Mouse (Mus musculus) heart, postnatal 25 days (tissue): Measurements from ENCODE around the gene Cfap97d1. TPM values are rescaled to one million over a fixed set of nuclear protein-coding genes. Genes with fewer than 3 reads are reported as not detected.

Source experiments
- DNase-seq: peaks from one replicate; pipeline ENCODE4 v3.0.0; 2022; ENCODE audit warnings: low spot score
- intact Hi-C: fragments of 180-260 bp; cut with DNase I; formaldehyde crosslinking; loops from one replicate; pipeline ENCODE4 v1.15.1; 2025
- total RNA-seq, 2 experiments: library from RNA; stranded (reverse); gene quantifications; 2 replicates each; pipeline ENCODE4 v1.2.3; 2021

The Cfap97d1 gene
- total RNA-seq = not detected

DNA sequence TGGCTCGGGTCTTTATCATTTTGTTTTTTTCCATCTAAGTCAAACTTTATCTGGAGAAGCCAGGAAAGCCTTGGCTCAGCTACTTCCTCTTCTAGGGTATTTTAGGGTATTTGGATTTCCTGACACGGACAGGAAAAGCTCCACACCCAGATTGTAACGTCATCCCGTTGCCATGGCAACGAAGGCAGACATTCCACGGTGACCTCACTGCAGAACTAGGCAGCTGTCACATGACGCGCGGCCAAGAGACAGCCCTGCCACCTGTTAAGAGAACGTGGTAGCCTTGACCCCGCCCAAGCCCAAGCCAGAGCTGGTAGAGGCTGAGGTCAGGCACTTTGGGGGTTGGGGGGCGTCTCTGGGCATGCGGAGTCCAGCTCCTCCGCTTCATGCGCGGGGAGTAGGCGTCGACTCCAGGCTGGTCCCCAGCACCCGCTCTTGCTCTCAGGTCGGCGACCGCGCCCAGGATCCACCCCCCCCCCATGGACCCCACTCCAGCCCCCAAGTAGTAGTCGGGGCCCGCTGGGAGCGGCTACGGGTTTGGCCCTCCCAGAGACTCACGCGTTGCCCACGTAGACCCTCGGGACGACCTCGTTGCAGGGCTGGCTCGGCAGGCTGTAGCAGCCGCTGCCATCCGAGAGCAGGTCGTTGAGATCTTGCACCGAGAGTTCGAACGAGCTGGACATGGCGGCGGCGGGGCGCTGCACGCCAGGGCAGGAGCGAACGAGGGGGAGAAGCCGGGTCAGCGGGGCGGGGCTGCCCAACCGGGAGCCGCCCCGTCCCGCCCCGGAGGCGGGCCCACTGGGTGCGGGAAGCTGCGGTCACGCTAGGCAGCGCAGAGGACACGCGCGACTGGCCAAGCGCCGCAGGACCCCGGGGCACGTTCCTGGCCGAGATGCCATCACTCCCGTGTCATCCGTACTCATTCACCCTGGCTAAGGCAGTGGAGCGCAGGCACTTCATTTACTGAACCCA is at the start of gene Cfap97d1:
Gene Cfap97d1 (plus strand): TSS at position 226 of the 972 bp plus-strand sequence.
- peak; percentile 96 for DNase-seq
- intact Hi-C loops = loop anchor here (5.0 kb wide), 1 partner anchor 153 kb away; no protein-coding TSS in a partner anchor

DNA sequence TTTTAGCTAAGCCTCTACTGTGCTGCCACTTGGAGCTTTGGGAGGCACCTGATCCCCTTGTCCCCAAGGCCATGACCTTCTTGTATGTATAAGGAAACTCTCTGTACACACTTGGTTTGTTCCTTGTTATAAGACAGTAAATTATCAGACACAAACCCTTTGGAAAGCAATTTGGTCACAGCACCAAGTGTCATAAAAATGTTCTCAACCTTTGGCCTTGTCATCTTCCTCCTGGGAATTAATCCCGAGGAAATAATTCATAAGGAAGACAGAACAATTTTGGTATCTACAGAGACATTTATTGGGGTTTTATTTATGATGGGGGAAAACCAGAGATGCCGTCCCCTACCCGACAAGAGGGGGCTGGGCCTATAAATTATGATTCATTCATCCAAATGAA is 48.3 kb upstream of the Cfap97d1 start:
- intact Hi-C loops = no loop called here
- DNase-seq = no peak

DNA sequence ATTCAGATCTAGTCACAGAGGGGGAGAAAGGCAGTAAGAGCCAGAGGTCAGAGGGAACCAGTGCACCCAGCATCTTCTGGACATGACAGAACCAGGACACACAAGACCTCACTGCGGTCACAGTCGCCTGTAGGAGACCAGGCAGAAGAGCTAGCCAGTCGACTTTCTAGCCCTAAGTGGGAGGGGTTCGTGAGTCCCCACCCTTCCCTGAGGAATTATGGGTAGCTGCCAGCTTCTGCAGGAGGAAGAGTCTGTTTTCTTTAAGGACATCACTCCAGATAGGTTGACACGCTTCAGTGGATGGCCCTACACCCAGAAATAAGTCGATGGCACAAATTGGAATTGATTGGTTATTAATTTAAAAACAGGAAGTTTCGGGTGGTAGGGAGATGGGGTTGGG is 47.7 kb upstream of the Cfap97d1 start:
- no peak for DNase-seq
- intact Hi-C loops = no loop called here

DNA sequence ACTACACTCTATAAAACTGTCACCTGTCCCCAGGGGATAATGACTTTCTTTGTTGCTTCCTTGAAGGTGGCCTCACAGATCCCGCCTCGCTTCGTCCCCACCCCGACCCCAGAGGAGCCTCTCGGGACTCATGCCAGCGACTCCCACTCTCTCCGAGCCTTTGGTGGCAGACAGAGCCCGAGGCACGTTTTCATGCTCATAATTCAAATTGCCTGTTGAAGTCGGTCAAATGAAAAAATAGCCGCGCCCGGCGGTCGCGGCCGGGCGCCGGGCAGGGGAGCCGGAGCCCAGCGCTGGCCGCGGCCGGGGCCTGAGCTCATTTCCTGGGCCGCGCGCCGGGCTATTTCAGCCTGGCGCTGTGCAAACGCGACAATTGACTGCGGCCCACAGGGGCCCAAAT is 47.0 kb upstream of the Cfap97d1 start:
- intact Hi-C loops = no loop called here
- DNase-seq = no peak

DNA sequence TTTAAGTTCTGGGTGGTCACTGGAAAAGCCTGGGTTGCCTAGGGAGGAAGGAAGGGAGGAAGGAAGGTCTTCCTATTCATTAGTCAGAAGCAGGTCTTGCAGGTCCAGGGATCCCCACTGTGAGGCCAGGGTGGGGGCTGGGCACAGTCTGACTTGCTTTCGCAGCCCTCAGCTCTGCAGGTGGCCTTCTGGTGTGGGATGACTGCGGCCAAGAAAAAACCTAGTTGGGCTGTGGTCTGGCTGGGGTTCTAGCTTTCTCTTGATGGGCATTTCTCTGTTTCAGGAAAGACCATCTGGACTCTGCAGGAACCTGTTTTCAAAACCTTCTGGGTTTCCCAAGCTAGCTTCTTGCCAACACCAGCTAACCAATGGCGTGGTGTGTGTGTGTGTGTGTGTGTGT is 41.0 kb upstream of the Cfap97d1 start:
- intact Hi-C loops = no loop called here
- DNase-seq = no peak

DNA sequence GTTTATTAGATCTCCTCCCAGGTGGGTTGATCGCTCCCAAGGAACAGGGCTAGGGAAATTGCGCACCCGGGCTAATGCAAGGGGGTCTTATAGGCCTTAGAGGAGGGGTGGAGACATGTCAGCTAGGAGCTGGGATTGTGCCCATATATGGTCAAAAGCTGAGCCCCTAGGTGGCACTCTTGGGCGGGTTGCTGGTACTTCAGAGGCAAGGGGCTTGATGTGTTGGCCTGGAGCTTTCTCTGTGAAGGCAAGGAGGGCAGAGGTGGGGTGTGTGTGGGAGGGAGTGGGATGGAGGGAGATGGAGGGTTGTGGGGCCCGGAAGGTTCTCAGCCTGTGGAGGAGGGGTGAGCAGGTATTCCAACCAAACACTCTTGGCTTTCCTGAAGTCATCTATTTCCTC is 37.6 kb upstream of the Cfap97d1 start:
- no peak for DNase-seq
- intact Hi-C loops = no loop called here

DNA sequence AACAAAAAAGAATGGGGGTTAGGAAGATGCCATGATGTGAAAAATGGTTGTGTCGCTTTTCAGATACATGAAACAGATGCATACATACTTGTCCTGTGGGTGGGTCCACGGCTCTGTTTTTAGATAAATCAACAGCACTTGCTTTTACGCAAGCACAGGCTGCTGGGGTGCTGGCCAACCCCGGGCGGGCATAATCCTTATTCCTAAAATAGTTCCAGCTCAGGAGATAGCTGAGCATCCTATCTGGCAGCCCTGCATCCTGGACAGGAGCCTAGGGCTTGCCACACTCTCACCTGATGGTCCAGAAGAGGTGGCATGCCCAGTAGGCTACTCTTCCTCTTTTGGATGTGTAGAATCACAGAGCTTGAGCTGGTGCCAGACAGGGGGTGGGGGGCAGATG is 34.1 kb upstream of the Cfap97d1 start:
- intact Hi-C loops = no loop called here
- DNase-seq = no peak

DNA sequence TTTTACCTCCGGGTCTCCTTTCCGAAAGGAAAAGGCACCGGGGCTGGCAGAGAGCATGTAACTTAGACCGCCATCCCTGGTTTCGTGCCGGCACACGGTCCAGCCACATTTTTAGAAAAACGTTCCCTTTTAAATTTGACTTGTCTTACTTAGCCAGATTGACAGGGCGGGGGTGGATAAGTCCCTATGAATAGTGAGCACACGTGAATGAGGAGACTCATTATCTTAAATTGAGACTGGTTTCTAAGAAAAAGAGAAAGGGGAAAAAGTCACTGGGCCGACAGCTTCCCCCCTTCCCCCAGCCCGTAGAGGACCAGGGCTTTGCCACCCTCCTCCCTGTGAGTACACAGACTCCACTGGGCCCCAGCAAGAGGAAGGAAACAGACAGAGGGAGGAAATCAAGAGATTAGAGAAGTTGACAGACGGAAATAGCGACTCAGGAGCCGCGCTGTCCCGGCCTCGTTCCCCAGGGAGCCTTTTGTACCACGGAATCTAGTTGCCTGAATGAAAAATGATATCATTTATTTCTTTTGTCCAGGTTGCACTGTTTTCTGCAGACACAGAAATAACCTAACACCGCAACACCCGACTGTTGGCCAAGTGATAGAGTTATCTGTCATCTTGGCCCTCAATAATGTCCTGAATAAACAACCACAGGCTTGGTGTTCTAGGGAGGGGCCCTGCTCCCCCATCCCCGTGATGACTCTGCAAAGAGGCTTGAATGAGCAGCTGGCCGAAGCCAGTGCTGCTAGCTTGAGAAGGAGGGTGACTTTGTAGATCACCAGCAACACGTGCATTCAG is 31.3 kb upstream of the Cfap97d1 start:
- intact Hi-C loops = no loop called here
- DNase-seq = peak; percentile 64

DNA sequence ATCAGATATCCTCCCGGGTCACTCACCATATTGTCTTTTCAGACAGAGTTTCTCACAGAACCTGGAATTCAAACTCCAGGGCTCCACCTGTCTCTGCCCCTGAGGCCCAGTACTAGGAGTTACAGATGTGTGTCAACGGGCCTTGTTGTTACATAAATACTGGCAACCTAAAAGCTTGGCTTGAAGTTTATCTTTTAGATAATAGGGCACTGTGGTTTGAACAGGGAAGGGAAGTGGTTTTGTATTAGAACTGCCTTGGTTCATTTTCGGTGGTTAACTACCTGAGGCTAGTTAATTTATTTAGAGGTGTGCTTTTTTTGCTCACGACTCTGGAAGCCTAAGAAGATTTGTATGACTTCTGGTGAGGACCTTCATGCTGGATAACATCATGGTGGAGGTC is 30.6 kb upstream of the Cfap97d1 start:
- intact Hi-C loops = no loop called here

DNA sequence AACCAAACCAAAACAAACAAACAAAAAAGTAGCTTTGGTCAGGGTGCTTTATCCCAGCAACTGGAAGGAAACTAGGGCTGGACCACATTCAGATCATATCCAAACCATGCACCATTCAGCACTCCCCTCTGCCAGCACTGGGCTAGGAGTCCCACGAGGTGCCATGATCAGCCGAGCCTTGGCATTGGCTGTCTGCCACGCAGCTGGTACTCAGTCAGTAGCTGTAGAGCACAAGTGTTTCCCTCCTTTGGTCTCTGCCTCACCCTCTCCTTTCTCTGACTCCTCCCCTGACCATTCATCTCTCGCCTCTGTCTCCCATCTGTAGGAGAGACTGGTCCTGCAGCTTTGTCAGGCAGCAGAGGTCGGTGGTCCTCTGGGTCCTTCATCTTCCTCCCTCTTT is 26.6 kb upstream of the Cfap97d1 start:
- DNase-seq = no peak
- intact Hi-C loops = no loop called here

More for the DNA sequence above, 30.6 kb upstream of the Cfap97d1 start:
- no peak for DNase-seq

DNA sequence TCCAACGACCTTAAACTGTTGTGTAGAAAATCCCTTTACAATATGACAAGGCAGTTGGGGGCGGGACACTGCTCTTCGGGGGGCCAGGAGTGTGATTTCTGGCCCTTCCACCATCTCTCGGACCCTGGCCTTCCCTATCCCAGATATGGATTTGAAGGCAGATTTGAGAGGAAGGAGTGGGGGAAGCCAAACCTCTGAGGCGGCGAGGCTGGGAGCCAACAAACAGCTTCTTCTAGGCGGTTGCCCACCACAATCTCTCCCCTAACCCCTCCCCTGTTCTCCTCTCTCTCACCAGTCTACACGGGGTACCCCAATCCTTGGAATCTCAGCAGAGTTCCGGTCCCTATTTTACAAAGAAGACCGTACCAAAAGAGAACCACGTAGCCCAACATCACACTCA is 21.0 kb upstream of the Cfap97d1 start:
- intact Hi-C loops = no loop called here
- DNase-seq = no peak

DNA sequence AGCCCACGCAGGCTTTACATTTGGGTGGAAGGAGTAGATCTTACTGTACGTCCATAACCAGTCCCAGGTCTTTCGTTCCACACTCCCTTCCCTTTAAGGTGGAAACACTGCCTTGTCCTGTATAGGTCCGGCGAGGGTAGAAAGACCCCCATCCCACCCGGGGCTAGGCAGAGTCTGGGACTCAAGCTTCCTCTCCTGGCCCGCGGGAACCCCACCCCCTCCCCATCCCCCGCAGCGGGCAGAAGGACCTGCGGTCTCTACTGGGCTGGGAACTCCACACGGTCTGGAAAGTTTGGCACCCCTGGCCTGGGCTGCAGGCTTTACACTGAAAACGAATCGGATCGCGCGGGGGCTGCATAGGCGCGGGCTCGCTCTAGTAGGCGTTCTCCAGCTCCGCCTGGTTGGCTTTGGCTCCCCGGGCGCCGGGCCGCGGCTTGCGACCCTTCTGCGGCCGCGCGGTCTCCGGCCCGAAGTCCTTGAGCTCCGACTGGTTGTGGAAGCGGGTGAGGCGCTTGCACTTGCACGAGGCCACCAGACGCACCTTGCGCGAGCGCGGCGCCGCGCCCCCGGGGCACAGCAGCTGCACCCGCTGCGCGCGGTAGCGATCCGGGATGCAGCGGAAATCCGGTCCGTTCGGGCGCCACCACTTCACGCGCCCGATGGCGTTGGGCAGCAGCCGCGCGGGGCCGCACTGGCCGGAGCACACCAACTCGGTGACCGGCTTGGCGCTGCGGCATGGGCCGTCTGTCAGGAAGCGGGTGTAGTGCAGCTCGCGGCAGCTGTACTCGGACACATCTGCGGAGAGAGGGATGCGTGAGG is 20.4 kb upstream of the Cfap97d1 start:
- intact Hi-C loops = no loop called here
- no peak for DNase-seq

DNA sequence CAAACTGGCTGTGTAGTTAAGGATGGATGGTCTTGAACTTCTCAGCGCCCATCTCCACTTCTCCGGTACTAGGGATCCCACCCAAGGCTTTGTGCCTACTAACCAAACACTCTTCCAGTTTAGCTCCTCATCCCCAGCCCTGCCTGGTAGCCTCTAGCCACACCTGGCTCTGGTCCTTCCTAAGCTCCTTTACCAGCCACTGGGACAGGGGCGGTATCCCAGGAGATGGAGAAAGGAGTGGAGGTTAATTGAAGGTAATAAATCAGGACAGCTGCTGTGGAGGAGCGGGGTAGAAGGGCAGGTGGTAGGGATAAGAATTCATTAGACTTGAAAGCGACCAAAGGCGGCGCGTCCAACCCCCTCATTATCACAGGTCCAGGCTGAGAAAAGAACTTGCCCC is 19.4 kb upstream of the Cfap97d1 start:
- intact Hi-C loops = loop anchor here (5.0 kb wide), 1 partner anchor 152 kb away; no protein-coding TSS in a partner anchor
- DNase-seq = no peak

DNA sequence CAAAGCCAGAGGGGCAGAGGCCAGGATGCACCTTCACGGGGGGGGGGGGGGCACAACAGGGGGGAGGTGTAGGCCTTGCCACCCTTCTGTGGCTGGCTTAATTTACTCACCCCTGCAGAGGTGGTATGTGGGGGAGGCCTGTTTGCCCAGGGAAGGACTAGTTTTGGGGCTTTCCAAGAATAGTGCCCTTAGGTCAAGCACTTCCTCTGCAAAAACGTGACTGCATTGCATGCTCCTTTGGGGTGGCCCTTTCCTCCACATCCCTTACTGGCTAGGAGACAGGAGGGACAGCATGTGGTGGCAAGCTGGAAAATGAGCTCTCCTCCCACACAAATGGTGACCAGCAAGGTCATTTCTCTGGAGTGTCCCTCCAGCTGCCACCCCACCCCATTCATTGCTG is 18.5 kb upstream of the Cfap97d1 start:
- DNase-seq = no peak
- intact Hi-C loops = loop anchor here (5.0 kb wide), 1 partner anchor 153 kb away; no protein-coding TSS in a partner anchor

DNA sequence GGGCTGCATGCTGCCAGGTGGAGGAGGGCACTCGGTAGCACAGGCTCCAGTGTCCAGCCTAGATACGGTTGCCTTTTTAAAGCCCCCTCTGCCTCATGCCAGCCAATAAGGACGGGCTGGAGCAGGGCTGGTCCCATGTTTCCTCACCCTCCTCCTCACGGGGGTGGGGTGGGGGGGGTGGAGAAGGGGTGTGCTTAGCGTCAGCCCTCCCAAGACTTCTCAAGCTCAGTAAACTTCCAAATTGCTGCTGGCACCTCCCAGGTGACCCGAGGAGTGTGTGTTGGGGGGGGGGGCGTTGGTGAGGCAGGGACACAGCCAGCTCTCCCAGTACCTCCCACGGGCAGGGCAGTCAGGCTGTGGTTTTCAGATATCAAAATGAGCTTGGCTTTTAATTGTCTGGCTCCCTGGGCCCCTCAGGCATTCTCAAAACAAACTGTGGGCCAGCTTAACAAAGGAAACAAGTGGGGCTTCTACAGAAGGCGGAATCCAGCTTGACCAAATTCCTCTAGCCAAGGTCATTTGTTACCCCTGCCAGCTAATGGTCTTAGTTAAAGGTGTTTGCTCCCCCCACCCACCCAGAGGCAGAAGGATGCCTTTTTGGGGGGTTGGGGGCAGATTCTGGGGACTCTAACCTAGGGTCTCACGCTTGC is 17.0 kb upstream of the Cfap97d1 start, which contains the start of gene Sost:
Gene Sost (minus strand): TSS at position 51 of the 650 bp plus-strand sequence.
- no peak for DNase-seq
- intact Hi-C loops = loop anchor here (5.0 kb wide), 1 partner anchor 155 kb away; no protein-coding TSS in a partner anchor

DNA sequence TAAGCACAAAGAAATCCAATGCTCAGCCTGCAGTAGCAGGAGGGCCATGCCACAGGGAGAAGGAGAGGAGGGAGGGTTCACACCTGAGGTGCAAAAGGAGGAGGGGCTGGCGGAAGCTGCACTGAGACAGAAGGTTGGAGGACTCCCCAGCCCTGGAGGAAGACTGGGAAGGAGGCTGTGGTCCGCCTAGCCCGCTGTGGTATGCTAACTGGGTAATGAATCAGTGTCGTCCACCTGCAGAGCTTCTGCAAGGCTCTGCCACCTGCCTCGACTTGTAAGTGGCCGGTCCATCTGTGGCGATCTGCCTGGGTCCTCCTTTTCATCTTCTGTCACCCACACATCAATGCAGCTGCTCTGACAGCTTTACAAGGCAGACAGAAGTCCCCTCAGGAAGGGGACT is 15.8 kb upstream of the Cfap97d1 start:
- no peak for DNase-seq
- intact Hi-C loops = loop anchor here (1.0 to 5.0 kb wide), 2 partner anchors 49 to 156 kb away; no protein-coding TSS in a partner anchor

DNA sequence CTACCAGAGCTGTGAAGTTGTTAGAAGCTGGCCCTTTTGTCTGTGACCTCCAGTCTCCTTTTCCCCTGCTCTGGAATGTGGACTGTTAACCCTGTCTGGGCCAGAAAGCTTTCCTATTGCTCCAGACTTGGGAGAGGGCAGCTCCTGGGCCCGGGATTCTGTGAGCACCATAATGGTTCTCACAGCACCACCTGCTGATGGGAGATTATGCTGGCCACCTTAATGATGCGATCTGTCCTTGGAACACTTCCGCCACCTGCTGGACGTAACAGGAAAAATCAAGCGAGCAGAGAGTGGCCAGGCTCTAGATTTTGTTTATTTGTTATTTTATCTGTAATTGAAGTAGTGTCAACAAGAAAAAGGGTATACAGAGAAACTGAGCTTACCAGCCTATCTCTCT is 15.3 kb upstream of the Cfap97d1 start:
- intact Hi-C loops = loop anchor here (1.0 to 5.0 kb wide), 2 partner anchors 49 to 156 kb away; no protein-coding TSS in a partner anchor
- peak; percentile 58 for DNase-seq

DNA sequence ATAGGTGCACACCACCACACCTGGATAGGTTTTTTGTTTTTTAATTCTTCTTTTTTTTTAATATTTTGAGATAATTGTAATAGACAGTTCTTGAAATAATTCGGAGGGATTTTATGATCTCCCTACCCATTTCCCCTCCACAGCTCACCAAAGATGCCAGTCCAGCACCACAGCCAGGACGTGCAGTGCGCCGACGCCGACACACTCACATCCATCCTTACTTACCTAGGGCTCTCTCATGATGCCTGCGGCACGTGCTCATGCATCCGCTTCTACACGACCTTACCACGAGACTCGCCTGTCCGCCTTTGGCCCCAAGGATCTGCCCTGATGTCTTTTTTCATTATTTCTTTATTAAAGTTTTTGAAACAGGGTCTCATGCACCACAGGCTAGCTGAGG is 14.2 kb upstream of the Cfap97d1 start:
- DNase-seq = no peak
- intact Hi-C loops = loop anchor here (5.0 kb wide), 1 partner anchor 158 kb away; no protein-coding TSS in a partner anchor

DNA sequence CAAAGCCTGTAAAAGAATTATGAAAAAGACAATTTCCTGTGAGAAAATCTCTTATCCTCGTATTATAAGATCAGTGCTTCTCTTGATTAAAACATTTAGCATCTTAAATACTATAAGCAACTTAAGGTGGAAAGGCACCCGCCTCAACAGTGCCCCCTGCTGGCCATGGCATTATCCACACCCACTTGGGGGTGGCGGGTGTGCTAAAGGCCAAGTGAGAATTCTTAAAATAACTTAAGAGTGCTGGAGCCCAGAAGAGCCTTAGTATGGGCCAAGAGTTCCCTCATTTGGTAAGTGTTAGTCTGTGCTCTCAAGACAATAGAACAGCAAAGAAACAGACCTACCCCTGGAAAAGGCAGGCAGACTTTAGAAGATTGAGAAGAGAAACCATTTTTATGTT is 12.7 kb upstream of the Cfap97d1 start:
- no peak for DNase-seq
- intact Hi-C loops = no loop called here
